Mouse (Mus musculus): ENCODE measurements around the gene Ms4a14. TPM values are rescaled to one million over a fixed set of nuclear protein-coding genes. Genes with fewer than 3 reads are reported as not detected.
"Not testable (repeated sequence)": the region's sequence is repeated elsewhere in the genome, so short reads cannot be mapped to it uniquely, and the experiment has no call there.

Gene Ms4a14
- polyA plus RNA-seq, 1 experiment: 0.19 TPM

DNA sequence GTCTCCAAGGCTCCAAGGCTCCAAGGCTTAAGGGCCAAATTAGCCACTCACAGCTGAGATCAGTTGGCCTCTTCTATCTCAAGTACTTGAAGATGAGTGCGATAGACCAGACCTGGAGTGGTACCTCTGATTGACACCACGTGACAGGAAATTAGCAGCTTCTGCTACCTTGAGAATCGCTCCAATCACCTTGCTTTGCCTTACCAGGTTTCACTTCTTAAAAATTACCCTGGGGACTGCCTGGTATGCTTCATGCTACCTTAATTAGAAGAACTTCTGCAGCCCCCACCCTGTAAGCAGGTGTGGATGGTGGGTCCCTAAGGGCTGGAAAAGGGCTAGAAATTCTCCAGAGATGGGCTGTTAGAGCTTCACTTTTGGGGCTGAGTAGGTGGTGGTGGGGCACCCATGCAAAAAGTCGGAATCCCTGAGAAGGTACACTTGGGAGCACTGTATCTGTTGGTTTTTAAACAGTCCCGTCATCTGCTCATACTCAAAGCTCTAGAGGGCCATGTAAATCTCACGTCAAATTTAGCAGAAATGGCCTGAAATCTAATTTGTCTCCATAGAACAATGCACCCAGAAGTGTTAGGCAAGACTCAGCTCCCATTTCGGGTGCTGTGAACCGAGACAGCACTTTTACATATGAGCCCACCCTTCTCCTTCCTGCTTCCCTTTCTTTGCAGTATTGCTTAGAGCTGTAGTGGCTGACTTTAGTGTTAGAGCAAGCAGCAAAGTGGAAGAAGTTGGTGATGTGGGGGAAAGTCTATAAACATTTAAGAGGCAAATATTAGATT, 48.0 kb downstream of the Ms4a14 start, which contains the start of gene Ms4a1:
Gene Ms4a1 (minus strand): TSS at position 190 of the 794 bp plus-strand sequence.
- WGBS: 72% methylated on average over 8 of the region's 8 CpGs
- TF ChIP-seq POLR2A (IDR thresholded peaks at IDR 0.05; ENCODE audit: borderline replicate concordance, extremely low read depth, low read depth, low read length): no peak
- TF ChIP-seq CTCF (IDR thresholded peaks at IDR 0.05; ENCODE audit: insufficient read depth, low read length): no peak
- no peak for DNase-seq
- Histone ChIP-seq H3K4me3 (replicated peaks; ENCODE audit: extremely low read depth, low read depth, low read length) (peak within 1 kb of the TSS; percentile 34), H3K4me1 (ENCODE audit: control insufficient read depth, insufficient read depth, low read length) (no peaks in the 10 kb centered on the region)

DNA sequence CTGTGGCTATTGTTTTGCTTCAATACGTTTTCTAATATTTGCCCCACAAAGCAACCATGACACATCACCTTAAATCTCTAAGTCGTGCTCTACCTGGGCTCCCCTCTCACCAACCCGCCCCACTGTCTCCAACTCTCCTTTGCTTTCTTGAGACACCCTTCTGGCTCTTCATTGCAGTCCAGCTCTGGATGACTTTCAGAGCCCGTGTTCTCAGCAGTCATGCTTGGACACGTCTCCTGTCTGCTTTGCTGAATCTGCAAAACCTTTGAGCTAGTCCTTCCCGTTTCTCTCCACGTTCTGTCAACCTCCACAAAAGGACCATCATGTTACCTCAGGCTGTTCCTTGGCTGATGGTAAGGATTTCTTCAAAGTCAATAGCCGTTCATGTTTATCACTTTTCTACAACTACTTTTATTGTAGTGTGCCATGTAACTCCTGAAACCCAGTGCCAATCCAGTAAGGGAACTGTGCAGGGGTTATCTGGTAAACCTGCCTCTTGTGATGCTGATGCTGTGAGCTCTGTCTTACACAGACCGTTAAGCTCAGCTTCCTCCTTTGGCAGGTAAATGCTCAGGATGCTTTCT, 49.6 kb downstream of the Ms4a14 start:
- 75% methylated on average over 9 of the region's 9 CpGs for WGBS
- no peak for TF ChIP-seq CTCF (IDR thresholded peaks at IDR 0.05; ENCODE audit: insufficient read depth, low read length)
- TF ChIP-seq POLR2A (IDR thresholded peaks at IDR 0.05; ENCODE audit: borderline replicate concordance, extremely low read depth, low read depth, low read length): no peak
- no peak for DNase-seq
- H3K4me1 ChIP-seq (ENCODE audit: control insufficient read depth, insufficient read depth, low read length): no peaks in the 10 kb centered on the region
- H3K4me3 ChIP-seq (replicated peaks; ENCODE audit: extremely low read depth, low read depth, low read length): no peak overlapping the region

DNA sequence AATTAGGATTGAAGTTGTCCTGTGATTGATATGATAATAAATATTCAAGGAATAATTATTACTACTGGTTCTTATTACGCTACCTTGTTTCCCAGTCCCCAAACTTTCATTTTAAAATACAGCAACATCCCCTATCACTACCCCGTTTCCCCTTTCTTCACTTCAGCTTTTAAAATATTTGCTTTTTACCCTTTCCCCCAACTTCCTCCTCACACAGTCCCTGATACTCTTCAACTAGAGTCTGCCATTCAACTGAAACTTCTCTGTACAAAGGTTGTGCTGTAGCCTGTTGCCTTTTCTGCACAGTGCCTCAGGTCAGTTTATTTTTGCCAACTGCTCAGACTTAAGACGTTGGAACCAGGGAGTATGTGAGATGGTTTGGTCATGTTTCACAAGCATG, 50.7 kb downstream of the Ms4a14 start:
- WGBS: 57% methylated on average over 3 of the region's 3 CpGs
- no peaks in the 10 kb centered on the region for H3K4me1 ChIP-seq (ENCODE audit: control insufficient read depth, insufficient read depth, low read length)
- no peak for TF ChIP-seq POLR2A (IDR thresholded peaks at IDR 0.05; ENCODE audit: borderline replicate concordance, extremely low read depth, low read depth, low read length)
- TF ChIP-seq CTCF (IDR thresholded peaks at IDR 0.05; ENCODE audit: insufficient read depth, low read length): no peak
- no peak overlapping the region for H3K4me3 ChIP-seq (replicated peaks; ENCODE audit: extremely low read depth, low read depth, low read length)
- DNase-seq: no peak

DNA sequence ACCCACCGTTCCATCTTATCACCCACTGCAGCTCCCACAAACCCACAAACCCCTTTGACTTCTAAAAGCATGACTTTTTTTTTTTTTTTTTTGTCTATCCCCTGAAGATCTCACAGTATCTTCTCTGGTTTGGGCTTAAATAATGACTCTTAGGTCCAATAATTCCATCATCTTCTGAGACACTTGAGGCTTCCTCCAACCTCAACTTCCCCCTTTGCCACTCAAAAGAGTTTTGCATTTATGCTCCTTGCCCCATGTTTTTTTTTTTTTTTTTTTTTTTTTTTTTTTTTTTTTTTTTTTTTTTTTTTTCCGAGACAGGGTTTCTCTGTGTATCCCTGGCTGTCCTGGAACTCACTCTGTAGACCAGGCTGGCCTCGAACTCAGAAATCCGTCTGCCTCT, 51.3 kb downstream of the Ms4a14 start:
- not testable (repeated sequence) for DNase-seq; H3K4me3 ChIP-seq (replicated peaks; ENCODE audit: extremely low read depth, low read depth, low read length); H3K4me1 ChIP-seq (ENCODE audit: control insufficient read depth, insufficient read depth, low read length)
- 59% methylated on average over 4 of the region's 4 CpGs for WGBS

DNA sequence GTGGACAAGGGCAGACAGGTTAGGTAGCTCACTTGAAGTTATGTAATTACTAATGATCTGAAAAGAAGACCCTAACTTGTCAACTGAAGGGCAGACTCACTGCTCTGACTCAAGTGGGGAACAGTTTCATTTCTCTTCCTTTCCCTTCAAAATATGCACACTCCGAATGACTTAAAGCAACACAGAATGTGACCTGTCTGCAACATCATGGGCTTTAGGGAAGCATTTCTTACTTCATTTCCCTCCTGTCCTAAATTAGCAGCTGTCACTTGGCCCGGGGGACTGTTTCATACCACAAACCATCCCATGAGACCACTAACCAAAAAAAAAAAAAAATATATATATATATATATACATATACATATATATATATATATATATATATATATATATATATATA, 52.7 kb downstream of the Ms4a14 start:
- TF ChIP-seq POLR2A (IDR thresholded peaks at IDR 0.05; ENCODE audit: borderline replicate concordance, extremely low read depth, low read depth, low read length) (no peak), CTCF (IDR thresholded peaks at IDR 0.05; ENCODE audit: insufficient read depth, low read length) (no peak)
- 83% methylated on average over 2 of the region's 2 CpGs for WGBS
- DNase-seq: no peak

More for the DNA sequence above, 52.7 kb downstream of the Ms4a14 start:
- H3K4me3 ChIP-seq (replicated peaks; ENCODE audit: extremely low read depth, low read depth, low read length): no peak overlapping the region
- H3K4me1 ChIP-seq (ENCODE audit: control insufficient read depth, insufficient read depth, low read length): no peaks in the 10 kb centered on the region

Other genes with a start within 250 kb of the Ms4a14 start
- 15.4 and 18.5 TPM in 2 replicates for gene Ms4a8a, start 233.4 kb downstream of the Ms4a14 start, polyA plus RNA-seq (2012; rRNA removed)
- not detected in 2 replicates for gene 1700017D01Rik, start 183.6 kb downstream of the Ms4a14 start, polyA plus RNA-seq (2012; rRNA removed)
- gene 1700025F22Rik, start 149.1 kb downstream of the Ms4a14 start, polyA plus RNA-seq (2012; rRNA removed): not detected in 2 replicates
- gene Ms4a13, start 117.7 kb downstream of the Ms4a14 start, polyA plus RNA-seq (2012; rRNA removed): not detected in 2 replicates
- gene Ms4a12, start 82.0 kb downstream of the Ms4a14 start, polyA plus RNA-seq (2012; rRNA removed): not detected in 2 replicates
- 1.7 and 2.7 TPM in 2 replicates for gene Ms4a1, start 48.2 kb downstream of the Ms4a14 start, polyA plus RNA-seq (2012; rRNA removed)
- gene Ms4a5, start 30.6 kb downstream of the Ms4a14 start, polyA plus RNA-seq (2012; rRNA removed): not detected in 2 replicates
- gene Ms4a7, start 21.7 kb upstream of the Ms4a14 start, polyA plus RNA-seq (2012; rRNA removed): 1.4 and 1.5 TPM in 2 replicates
- 0.44 and 0.99 TPM in 2 replicates for gene Ms4a4a, start 61.1 kb upstream of the Ms4a14 start, polyA plus RNA-seq (2012; rRNA removed)
- 0.62 and 2.9 TPM in 2 replicates for gene Ms4a4c, start 90.3 kb upstream of the Ms4a14 start, polyA plus RNA-seq (2012; rRNA removed)
- 4.3 and 8.7 TPM in 2 replicates for gene Ms4a4b, start 129.1 kb upstream of the Ms4a14 start, polyA plus RNA-seq (2012; rRNA removed)
- 3.6 and 7.1 TPM in 2 replicates for gene Ms4a6c, start 154.9 kb upstream of the Ms4a14 start, polyA plus RNA-seq (2012; rRNA removed)
- gene Gm8369, start 171.5 kb upstream of the Ms4a14 start, polyA plus RNA-seq (2012; rRNA removed): 3.4 and 8.1 TPM in 2 replicates
- 4.2 and 7.2 TPM in 2 replicates for gene Ms4a6b, start 202.1 kb upstream of the Ms4a14 start, polyA plus RNA-seq (2012; rRNA removed)
- gene Ms4a4d, start 222.3 kb upstream of the Ms4a14 start, polyA plus RNA-seq (2012; rRNA removed): 31.7 and 38.3 TPM in 2 replicates